11 mouse cellular contexts compared by ENCODE assay signal in the genomic region with DNA sequence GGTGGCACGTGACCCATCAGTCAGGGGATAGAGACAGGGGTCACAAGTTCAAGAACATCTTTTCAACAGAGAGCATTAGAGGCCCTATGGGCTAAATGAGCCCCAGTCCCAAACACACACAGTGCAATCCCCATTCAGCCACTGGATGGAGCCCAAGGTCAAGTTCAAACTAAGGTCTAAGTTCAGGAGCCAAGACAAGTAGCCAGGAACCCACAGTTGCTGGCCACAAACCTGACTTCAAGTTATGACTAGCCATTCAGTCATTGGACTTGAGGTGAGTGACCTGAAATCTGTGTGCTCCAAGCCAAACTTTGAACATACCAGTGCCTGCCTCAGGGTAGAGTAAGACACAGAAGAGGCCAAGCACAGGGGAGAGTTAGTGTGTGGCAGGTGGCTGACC. TPM values are rescaled to one million over a fixed set of nuclear protein-coding genes. Genes with fewer than 3 reads are reported as not detected.
DNase-seq lines count a peak whose midpoint lies in the region; ATAC-seq and TF ChIP-seq lines count a peak whose summit lies in the region.
"Had no signal": no experiment of that assay in that cellular context is flagged by ENCODE, and none has a peak within 500 bp of the region (broad histone marks: within the 10 kb centered on the region; RNA-seq: fewer than 3 reads in every experiment).

No protein-coding gene starts in this region.

- ATAC-seq in megakaryocyte-erythroid progenitor cell, adult 5-6 weeks (replicated peaks; ENCODE audit: low FRiP score, low TSS enrichment, poor library complexity, severe bottlenecking), result no peak

- H3K27ac ChIP-seq in gastrocnemius, adult 2 months, result no peak overlapping the region
- no peak overlapping the region for H3K27ac ChIP-seq in layer of hippocampus, adult 2 months
- H3K27ac ChIP-seq: heart, embryonic 15.5 days had no signal

- DNase-seq in gastrocnemius, adult 2 months, result no peak
- DNase-seq in gastrocnemius, adult 18-20 months (ENCODE audit: low spot score), result no peak
- DNase-seq in layer of hippocampus, adult 2 months (ENCODE audit: low spot score in 2 of 2), result no peak
- DNase-seq in layer of hippocampus, postnatal 25 days (ENCODE audit: extremely low spot score in 1 of 2, low spot score in 1 of 2), result no peak
- DNase-seq in 416B (ENCODE audit: low read depth) (peak; percentile 52), ZHBTc4 (ENCODE audit: low read depth, low spot score) (peak; percentile 49)
- DNase-seq in cerebellum, adult 8-10 months, result no peak
- DNase-seq: left cerebral cortex, postnatal 4 days had no signal

- 0 out of 2 replicates have a peak, but pooled peaks have one; percentile 12 for TF ChIP-seq CTCF in gastrocnemius, adult 2 months (IDR thresholded peaks at IDR 0.05)
- peak; percentile 44 for TF ChIP-seq CTCF in layer of hippocampus, adult 2 months (conservative IDR thresholded peaks at IDR 0.05)

- intact Hi-C loops in gastrocnemius, adult 2 months (cut with DNase I), result loop anchor here (5.0 kb wide), 2 partner anchors 45 to 180 kb away; no protein-coding TSS in a partner anchor

- no peak overlapping the region for H3K4me3 ChIP-seq in gastrocnemius, adult 2 months
- no peak overlapping the region for H3K4me3 ChIP-seq in layer of hippocampus, adult 2 months
- H3K4me3 ChIP-seq: erythroblast, embryonic 14.5 days; heart, embryonic 15.5 days had no signal

RNA-seq across cellular contexts. Expression of gene Lrrc10b, which starts 19.8 kb away (rescaled TPM):
- total RNA-seq in gastrocnemius, adult 2 months (2021), result under 1 TPM; 0.33 TPM
- total RNA-seq in gastrocnemius, adult 18-20 months (2021), result under 1 TPM; 0.17 to 0.18 TPM
- 10 to 100 TPM; 83.9 to 84.6 TPM for total RNA-seq in layer of hippocampus, adult 2 months (2021)
- 10 to 100 TPM; 76.2 to 78.9 TPM for total RNA-seq in layer of hippocampus, postnatal 25 days (2021)
- not detected in 2 replicates for total RNA-seq in megakaryocyte-erythroid progenitor cell, adult 5-6 weeks (2014; fragmentation: Nextera tagmentation)
- total RNA-seq in megakaryocyte-erythroid progenitor cell, adult 5-6 weeks (2017), result not detected in 2 replicates

RNA-seq across cellular contexts. Expression of gene Ppp1r32, which starts 45.2 kb away (rescaled TPM):
- total RNA-seq in gastrocnemius, adult 2 months (2021), result 1 to 10 TPM in 1 of 2 experiments, under 1 TPM in 1; 0.97 to 1.5 TPM
- total RNA-seq in gastrocnemius, adult 18-20 months (2021), result under 1 TPM; 0.82 to 0.85 TPM
- total RNA-seq in layer of hippocampus, adult 2 months (2021), result 1 to 10 TPM; 2.4 to 3.0 TPM
- total RNA-seq in layer of hippocampus, postnatal 25 days (2021), result 1 to 10 TPM; 1.7 to 3.4 TPM
- 0.57 TPM in 1 of 2 replicates, not detected in the other for total RNA-seq in megakaryocyte-erythroid progenitor cell, adult 5-6 weeks (2014; fragmentation: Nextera tagmentation)
- not detected in 2 replicates for total RNA-seq in megakaryocyte-erythroid progenitor cell, adult 5-6 weeks (2017)

RNA-seq across cellular contexts. Expression of gene Syt7, which starts 48.6 kb away (rescaled TPM):
- total RNA-seq in gastrocnemius, adult 2 months (2021), result 1 to 10 TPM; 3.1 to 4.0 TPM
- 1 to 10 TPM; 1.5 TPM for total RNA-seq in gastrocnemius, adult 18-20 months (2021)
- total RNA-seq in layer of hippocampus, adult 2 months (2021), result 100 to 1,000 TPM; 315 to 321 TPM
- total RNA-seq in layer of hippocampus, postnatal 25 days (2021), result 100 to 1,000 TPM; 258 to 328 TPM
- total RNA-seq in megakaryocyte-erythroid progenitor cell, adult 5-6 weeks (2014; fragmentation: Nextera tagmentation), result not detected in 2 replicates
- not detected in 2 replicates for total RNA-seq in megakaryocyte-erythroid progenitor cell, adult 5-6 weeks (2017)

Comparison
In these comparisons a context has a peak if more than half of its experiments do, and no peak if none do; other contexts are left out.
1. DNase-seq: peak in 416B (single experiment) and ZHBTc4 (single experiment); none in gastrocnemius, adult 2 months (single experiment), gastrocnemius, adult 18-20 months (single experiment), layer of hippocampus, adult 2 months (0 of 2), layer of hippocampus, postnatal 25 days (0 of 2) and cerebellum, adult 8-10 months (single experiment).
2. RNA of gene Lrrc10b, which starts 19.8 kb away (total RNA-seq): 83.9 to 84.6 TPM in layer of hippocampus, adult 2 months and 76.2 to 78.9 TPM in layer of hippocampus, postnatal 25 days; 0.33 TPM in gastrocnemius, adult 2 months, 0.17 to 0.18 TPM in gastrocnemius, adult 18-20 months and not detected in megakaryocyte-erythroid progenitor cell, adult 5-6 weeks; every median in the first group is over 10 times any median in the second.
3. RNA of gene Syt7, which starts 48.6 kb away (total RNA-seq): 258 to 328 TPM in layer of hippocampus, postnatal 25 days and 315 to 321 TPM in layer of hippocampus, adult 2 months; 3.1 to 4.0 TPM in gastrocnemius, adult 2 months, 1.5 TPM in gastrocnemius, adult 18-20 months and not detected in megakaryocyte-erythroid progenitor cell, adult 5-6 weeks; every median in the first group is over 10 times any median in the second.